10 mouse cellular contexts compared by ENCODE assay signal in the genomic region with DNA sequence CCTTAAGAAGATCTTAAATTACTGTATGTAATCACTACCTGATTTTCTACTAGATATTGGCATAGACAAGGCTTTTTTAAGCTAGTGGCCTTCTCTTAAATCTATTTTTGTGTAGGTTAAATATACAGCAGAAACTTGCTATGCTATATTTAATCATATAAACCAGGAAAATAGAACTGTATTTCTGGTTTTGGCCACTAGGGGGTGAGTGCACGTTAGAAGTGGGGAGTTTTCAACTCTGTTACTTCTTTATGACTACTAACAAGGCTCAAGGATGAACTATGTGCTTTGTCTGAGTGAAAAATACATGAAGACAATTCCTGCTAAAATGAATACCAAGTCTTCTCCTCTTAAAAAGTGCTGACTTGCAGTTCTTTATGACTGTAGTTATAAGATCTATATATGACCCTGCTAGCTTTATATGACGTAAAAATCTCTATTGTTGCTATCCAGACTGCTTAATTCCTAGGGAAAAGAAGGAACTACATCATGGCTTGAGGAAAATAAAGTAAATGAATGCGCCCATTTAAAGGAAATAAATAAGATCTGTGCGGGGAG. TPM values are rescaled to one million over a fixed set of nuclear protein-coding genes. Genes with fewer than 3 reads are reported as not detected.
DNase-seq lines count a peak whose midpoint lies in the region; ATAC-seq and TF ChIP-seq lines count a peak whose summit lies in the region.
"Had no signal": no experiment of that assay in that cellular context is flagged by ENCODE, and none has a peak within 500 bp of the region (broad histone marks: within the 10 kb centered on the region; RNA-seq: fewer than 3 reads in every experiment).

No protein-coding gene starts in this region.

- no peak overlapping the region for H3K27ac ChIP-seq in kidney, adult 2 months (ENCODE audit: insufficient read depth, low read depth, low read length)
- H3K27ac ChIP-seq: heart, embryonic 15.5 days had no signal

- no peaks in the 10 kb centered on the region; the same call in 1 of the 2 replicates for H3K36me3 ChIP-seq in kidney, adult 2 months (ENCODE audit: control insufficient read depth, insufficient read depth, low read length)
- H3K36me3 ChIP-seq in G1E (replicated peaks) = peaks cover 31% of the 10 kb centered on the region
- H3K36me3 ChIP-seq: heart, embryonic 15.5 days had no signal

- peak; percentile 54; the same call in 1 of the 2 replicates for ATAC-seq in G1E (ENCODE audit: extremely low read depth, insufficient number of reproducible peaks, low FRiP score, poor library complexity, severe bottlenecking)

- TF ChIP-seq POLR2A in kidney, adult 2 months (IDR thresholded peaks at IDR 0.05; ENCODE audit: low read depth, low read length) = no peak

- peak; percentile 17 for DNase-seq in kidney, adult 2 months
- DNase-seq in kidney, postnatal 36 days = no peak
- DNase-seq in A20 (ENCODE audit: low read depth, low spot score) (peak; percentile 58), G1E (ENCODE audit: low spot score) (no peak)
- DNase-seq in embryo, embryonic 11.5 days (ENCODE audit: low read depth, low spot score) = peak; percentile 19
- no peak for DNase-seq in cerebellum, adult 9-11 months
- no peak for DNase-seq in kidney, adult 8-10 months
- no peak for DNase-seq in cerebellum, adult 18-20 months
- DNase-seq: adrenal gland, adult 8-10 months had no signal

- H3K9me3 ChIP-seq in G1E (replicated peaks) = no peaks in the 10 kb centered on the region
- H3K9me3 ChIP-seq: heart, embryonic 15.5 days had no signal

- H3K27me3 ChIP-seq in kidney, adult 2 months (replicated peaks; ENCODE audit: control insufficient read depth, insufficient read depth, low read length) = no peaks in the 10 kb centered on the region
- H3K27me3 ChIP-seq in G1E (ENCODE audit: insufficient read depth, low read length) = no peaks in the 10 kb centered on the region
- H3K27me3 ChIP-seq: heart, embryonic 15.5 days had no signal

- no peak overlapping the region for H3K4me3 ChIP-seq in kidney, adult 2 months (ENCODE audit: insufficient read depth, low read depth, low read length)
- no peak overlapping the region for H3K4me3 ChIP-seq in G1E (ENCODE audit: low read depth, low read length)
- H3K4me3 ChIP-seq: heart, embryonic 15.5 days had no signal

- H3K4me1 ChIP-seq in kidney, adult 2 months (ENCODE audit: control insufficient read depth, insufficient read depth, low read length) = no peaks in the 10 kb centered on the region
- H3K4me1 ChIP-seq in G1E (ENCODE audit: insufficient read depth, low read depth, low read length) = peaks cover 2% of the 10 kb centered on the region; the same call in 1 of the 2 replicates
- H3K4me1 ChIP-seq: heart, embryonic 15.5 days had no signal

- 71% methylated on average over 4 of the region's 4 CpGs for WGBS in kidney, adult 2 months

- no peak for TF ChIP-seq CTCF in kidney, adult 2 months (conservative IDR thresholded peaks at IDR 0.05; ENCODE audit: insufficient read depth, insufficient read length, low read depth, low read length)
- 0 out of 2 replicates have a peak, but pooled peaks have one; percentile 18 for TF ChIP-seq CTCF in G1E (IDR thresholded peaks at IDR 0.05; ENCODE audit: low read depth, low read length)

RNA-seq across cellular contexts. Expression of a gene that starts 15.2 kb away (rescaled TPM):
- polyA plus RNA-seq in kidney, adult 2 months (2012; rRNA removed) = 82.9 and 84.2 TPM in 2 replicates
- total RNA-seq in G1E (2014; fragmentation: Nextera tagmentation) = 44.8 and 47.2 TPM in 2 replicates
- 102 and 113 TPM in 2 replicates for total RNA-seq in G1E (2017)
- polyA plus RNA-seq in G1E (2012) = 57.4 and 66.8 TPM in 2 replicates

RNA-seq across cellular contexts. Expression of a gene that starts 15.6 kb away (rescaled TPM):
- polyA plus RNA-seq in kidney, adult 2 months (2012; rRNA removed) = 0.86 and 1.3 TPM in 2 replicates
- total RNA-seq in G1E (2014; fragmentation: Nextera tagmentation) (39.7 and 40.4 TPM in 2 replicates), G1E (2017) (21.3 and 23.2 TPM in 2 replicates)
- polyA plus RNA-seq in G1E (2012) = 0.79 and 1.1 TPM in 2 replicates

Comparison
In these comparisons a context has a peak if more than half of its experiments do, and no peak if none do; other contexts are left out.
1. DNase-seq: peak in kidney, adult 2 months (single experiment), A20 (single experiment) and embryo, embryonic 11.5 days (single experiment); none in kidney, postnatal 36 days (0 of 2), G1E (single experiment), cerebellum, adult 9-11 months (single experiment), kidney, adult 8-10 months (0 of 2) and cerebellum, adult 18-20 months (0 of 2).